Mouse (Mus musculus) intestine, postnatal 0 days (tissue): ENCODE results near the gene Tdrd1. TPM values are rescaled to one million over a fixed set of nuclear protein-coding genes. Genes with fewer than 3 reads are reported as not detected.

ENCODE experiments used
- ATAC-seq: fragments of 200-750 bp; cut with Nextera tagmentation; 2 replicates; pipeline ENCODE4 v1.8.0; 2017; ENCODE audit warnings: mild to moderate bottlenecking, moderate TSS enrichment, moderate library complexity
- H3K27ac ChIP-seq: fragments of 300-500 bp; sonication (generic); 2 replicates; pipeline ENCODE4 v1.5.1; 2014; ENCODE audit warnings: mild to moderate bottlenecking, low read depth, low read length, moderate library complexity
- H3K27me3 ChIP-seq: fragments of 300-500 bp; sonication (generic); replicated peaks from 2 replicates; pipeline ENCODE4 v1.6.1; 2014; ENCODE audit warnings: low read length, mixed read lengths; ENCODE audit not compliant: control insufficient read depth, insufficient read depth
- H3K36me3 ChIP-seq: fragments of 300-500 bp; sonication (generic); 2 replicates; pipeline ENCODE4 v1.6.1; 2014; ENCODE audit warnings: mild to moderate bottlenecking, moderate library complexity; ENCODE audit not compliant: control insufficient read depth, insufficient read depth
- H3K4me1 ChIP-seq: fragments of 300-500 bp; sonication (generic); replicated peaks from 2 replicates; pipeline ENCODE4 v1.6.1; 2014; ENCODE audit warnings: antibody characterized with exemption, low read length, mixed read lengths; ENCODE audit not compliant: control insufficient read depth, insufficient read depth
- H3K4me2 ChIP-seq: fragments of 300-500 bp; sonication (generic); replicated peaks from 2 replicates; pipeline ENCODE4 v1.6.1; 2014; ENCODE audit warnings: low read depth, mild to moderate bottlenecking, moderate library complexity
- H3K4me3 ChIP-seq: fragments of 300-500 bp; sonication (generic); 2 replicates; pipeline ENCODE4 v1.5.1; 2014; ENCODE audit warnings: low read depth, low read length
- H3K9ac ChIP-seq: fragments of 300-500 bp; sonication (generic); 2 replicates; pipeline ENCODE4 v1.6.1; 2014; ENCODE audit warnings: mild to moderate bottlenecking, low read depth, low read length
- H3K9me3 ChIP-seq: fragments of 300-500 bp; sonication (generic); 2 replicates; pipeline ENCODE4 v1.6.1; 2016; ENCODE audit warnings: mixed run types; ENCODE audit not compliant: control insufficient read depth
- CTCF ChIP-seq: sonication (generic); IDR thresholded peaks from 2 replicates; pipeline ENCODE4 v1.5.1; 2016; ENCODE audit warnings: low read depth, mild to moderate bottlenecking, control low read depth, antibody characterized with exemption, moderate library complexity
- WGBS: fragments of 180-500 bp; shearing (Covaris S2); extraction: QIAGEN DNeasy Blood & Tissue Kit; methylation state at CpG from one replicate; pipeline ENCODE4 v1.1.7; 2014; 5-methylcytosine and 5-hydroxymethylcytosine counted together
- polyA plus RNA-seq: library from polyadenylated mRNA; unstranded; fragments of >200 nt; fragmentation: Nextera tagmentation; extraction: Ambion mirVana; gene quantifications from 2 replicates; pipeline ENCODE4 v1.2.1, GENCODE M21; 2015

Tdrd1 gene
- polyA plus RNA-seq, 1 experiment from 2014 or later: 0.13 TPM

DNA sequence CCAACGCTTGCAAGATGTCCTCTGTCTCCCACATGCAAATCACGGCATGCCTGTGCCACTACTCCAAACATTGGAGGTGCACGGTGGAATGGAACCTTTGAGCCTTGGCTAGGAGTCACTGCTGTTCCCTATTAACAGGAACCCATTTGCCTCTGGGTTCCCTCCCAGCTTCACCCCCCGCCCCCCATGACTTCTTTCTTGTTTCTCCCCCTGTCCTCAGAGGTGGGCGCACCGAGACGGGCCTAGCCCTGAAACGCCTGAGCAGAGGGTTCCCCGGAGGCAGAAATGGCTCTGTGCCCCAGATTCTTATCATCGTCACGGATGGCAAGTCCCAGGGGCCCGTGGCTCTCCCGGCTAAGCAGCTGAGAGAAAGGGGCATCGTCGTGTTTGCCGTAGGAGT lies 71.6 kb downstream of the Tdrd1 start:
- Histone ChIP-seq H3K27me3 (no peaks in the 10 kb centered on the region), H3K9ac (no peak overlapping the region), H3K36me3 (no peaks in the 10 kb centered on the region), H3K4me3 (no peak overlapping the region), H3K27ac (no peak overlapping the region), H3K4me2 (no peak overlapping the region), H3K9me3 (no peaks in the 10 kb centered on the region), H3K4me1 (no peaks in the 10 kb centered on the region)
- no peak for TF ChIP-seq CTCF
- ATAC-seq: no peak
- 86% methylated on average over 16 of the region's 16 CpGs for WGBS

DNA sequence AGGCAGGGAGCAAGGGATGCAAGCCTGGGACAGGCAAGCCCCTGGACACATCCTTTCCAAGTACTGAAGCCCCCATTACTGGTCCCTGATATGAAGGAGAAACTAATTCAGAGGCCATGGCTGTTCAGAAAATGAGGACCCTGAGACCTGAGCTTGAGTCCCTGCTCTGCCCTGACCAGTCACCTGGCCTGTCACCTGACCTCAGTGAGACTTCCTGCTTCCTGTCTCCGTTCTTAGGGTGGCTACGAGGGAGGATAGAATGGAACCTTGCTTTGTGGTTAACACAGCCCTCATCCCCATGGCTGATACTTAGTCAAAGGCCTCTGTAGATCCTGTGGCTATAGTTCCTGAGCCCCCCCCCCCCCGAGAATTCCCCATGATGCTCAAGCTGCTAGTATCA lies 78.1 kb downstream of the Tdrd1 start:
- no peak overlapping the region for H3K9ac ChIP-seq
- WGBS: 70% methylated on average over 3 of the region's 3 CpGs
- H3K27ac ChIP-seq: no peak overlapping the region
- H3K27me3 ChIP-seq: no peaks in the 10 kb centered on the region
- H3K4me1 ChIP-seq: no peaks in the 10 kb centered on the region
- no peak overlapping the region for H3K4me2 ChIP-seq
- H3K4me3 ChIP-seq: no peak overlapping the region
- TF ChIP-seq CTCF: no peak
- no peak for ATAC-seq
- H3K9me3 ChIP-seq: no peaks in the 10 kb centered on the region
- no peaks in the 10 kb centered on the region for H3K36me3 ChIP-seq

DNA sequence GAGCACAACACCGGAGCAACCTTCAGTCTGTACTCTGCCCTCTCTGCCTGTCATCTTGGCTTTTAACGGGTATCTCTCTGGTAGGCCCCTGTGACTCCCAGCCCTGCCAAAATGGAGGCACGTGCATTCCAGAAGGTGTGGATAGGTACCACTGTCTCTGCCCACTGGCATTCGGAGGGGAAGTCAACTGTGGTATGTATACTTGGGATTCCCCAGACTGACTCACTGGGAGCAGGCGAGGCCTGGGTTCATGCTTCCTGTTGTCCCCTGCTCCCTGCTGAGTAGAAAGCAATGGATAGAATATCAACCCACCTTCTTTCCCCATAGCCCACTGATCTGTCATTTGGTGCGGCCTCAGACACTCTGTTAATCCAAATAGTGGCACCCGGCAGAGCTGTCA lies 79.4 kb downstream of the Tdrd1 start:
- no peak overlapping the region for H3K27ac ChIP-seq
- 87% methylated on average over 7 of the region's 7 CpGs for WGBS
- H3K36me3 ChIP-seq: no peaks in the 10 kb centered on the region
- no peak overlapping the region for H3K4me2 ChIP-seq
- TF ChIP-seq CTCF: no peak
- H3K27me3 ChIP-seq: no peaks in the 10 kb centered on the region
- H3K9ac ChIP-seq: no peak overlapping the region
- H3K4me3 ChIP-seq: no peak overlapping the region
- ATAC-seq: no peak
- no peaks in the 10 kb centered on the region for H3K4me1 ChIP-seq
- H3K9me3 ChIP-seq: no peaks in the 10 kb centered on the region

DNA sequence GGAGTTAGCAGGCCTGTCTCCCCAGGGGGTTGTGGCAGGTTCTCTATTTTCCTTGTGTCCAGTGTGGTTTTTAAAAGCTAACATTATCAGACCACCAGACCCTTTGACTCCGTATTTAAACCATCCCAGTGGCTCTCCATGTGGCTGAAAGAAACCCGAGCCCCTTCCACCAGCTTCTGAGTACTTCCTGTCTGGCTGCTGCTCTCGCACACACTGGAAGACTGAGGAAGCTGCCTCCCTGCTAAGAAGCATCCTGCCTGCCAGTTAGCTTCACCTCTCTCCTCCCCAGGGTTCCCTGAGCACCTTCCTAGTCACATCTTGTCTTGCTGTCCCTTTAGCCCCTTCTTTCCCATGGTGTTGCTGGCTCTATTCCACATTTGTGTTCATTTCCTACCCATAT lies 81.8 kb downstream of the Tdrd1 start:
- Histone ChIP-seq H3K27me3 (no peaks in the 10 kb centered on the region), H3K9ac (no peak overlapping the region), H3K4me2 (no peak overlapping the region), H3K4me1 (no peaks in the 10 kb centered on the region), H3K27ac (no peak overlapping the region), H3K9me3 (no peaks in the 10 kb centered on the region), H3K36me3 (no peaks in the 10 kb centered on the region), H3K4me3 (no peak overlapping the region)
- ATAC-seq: no peak
- WGBS: 60% methylated on average over 3 of the region's 3 CpGs
- no peak for TF ChIP-seq CTCF

DNA sequence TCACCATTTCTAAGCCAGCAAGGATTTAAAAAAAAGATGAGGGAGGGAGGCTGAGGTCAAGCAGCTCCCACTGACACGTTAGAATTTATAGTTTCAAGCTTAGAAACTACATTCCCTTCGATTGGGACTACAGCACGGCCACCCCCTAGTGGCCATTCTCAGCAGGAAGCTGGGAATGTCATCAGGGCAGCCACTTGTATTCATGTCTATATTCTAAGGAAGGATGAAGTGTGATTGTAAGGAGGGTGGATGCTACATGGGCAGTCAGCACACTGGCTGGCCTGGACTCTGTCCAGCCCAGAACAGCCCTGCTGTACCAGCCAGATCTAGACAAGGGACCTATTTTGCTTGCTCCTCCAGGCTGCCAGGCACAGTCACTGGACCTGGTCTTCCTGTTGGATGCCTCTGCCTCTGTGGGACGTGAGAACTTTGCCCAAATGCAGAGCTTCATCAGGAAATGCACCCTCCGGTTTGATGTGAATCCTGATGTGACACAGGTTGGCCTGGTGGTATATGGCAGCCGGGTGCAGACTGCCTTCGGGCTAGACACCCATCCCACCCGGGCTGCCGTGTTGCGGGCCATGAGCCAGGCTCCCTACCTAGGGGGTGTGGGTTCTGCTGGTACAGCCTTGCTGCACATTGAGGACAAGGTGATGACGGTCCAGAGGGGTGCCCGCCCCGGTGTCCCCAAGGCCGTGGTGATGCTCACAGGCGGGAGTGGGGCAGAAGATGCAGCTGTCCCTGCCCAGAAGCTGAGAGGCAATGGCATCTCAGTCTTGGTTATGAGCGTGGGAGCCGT lies 82.7 kb downstream of the Tdrd1 start:
- Histone ChIP-seq H3K4me3 (no peak overlapping the region), H3K36me3 (no peaks in the 10 kb centered on the region), H3K4me2 (no peak overlapping the region), H3K4me1 (no peaks in the 10 kb centered on the region), H3K9ac (no peak overlapping the region), H3K27ac (no peak overlapping the region), H3K27me3 (no peaks in the 10 kb centered on the region), H3K9me3 (no peaks in the 10 kb centered on the region)
- peak; percentile 94 for TF ChIP-seq CTCF
- peak; percentile 28; the same call in 1 of the 2 replicates for ATAC-seq
- WGBS: 75% methylated on average over 17 of the region's 17 CpGs

DNA sequence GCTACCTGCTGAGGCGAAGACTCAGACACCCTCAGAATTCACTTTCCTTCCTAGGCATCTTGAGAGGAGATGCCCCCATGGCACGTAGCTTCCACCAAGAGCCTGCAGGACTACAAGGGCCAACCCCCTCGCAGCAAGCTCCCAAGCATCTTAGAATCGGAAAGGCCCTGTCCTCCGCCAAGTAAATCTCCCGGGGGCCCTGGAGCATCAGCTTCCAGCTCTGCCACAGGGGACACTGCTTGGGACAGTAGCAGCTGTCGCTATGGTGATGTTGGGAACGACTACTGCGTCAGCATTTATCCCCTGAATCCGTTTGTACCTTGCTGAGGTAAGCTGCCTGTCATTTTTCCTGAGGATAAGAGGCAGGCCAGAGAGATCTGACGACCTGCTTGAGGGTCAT lies 84.6 kb downstream of the Tdrd1 start:
- Histone ChIP-seq H3K9me3 (no peaks in the 10 kb centered on the region), H3K9ac (no peak overlapping the region), H3K4me2 (no peak overlapping the region), H3K4me1 (no peaks in the 10 kb centered on the region), H3K36me3 (peaks cover 1% of the 10 kb centered on the region; the same call in 1 of the 2 replicates), H3K4me3 (no peak overlapping the region), H3K27me3 (no peaks in the 10 kb centered on the region), H3K27ac (no peak overlapping the region)
- no peak for TF ChIP-seq CTCF
- 72% methylated on average over 11 of the region's 11 CpGs for WGBS
- no peak for ATAC-seq

DNA sequence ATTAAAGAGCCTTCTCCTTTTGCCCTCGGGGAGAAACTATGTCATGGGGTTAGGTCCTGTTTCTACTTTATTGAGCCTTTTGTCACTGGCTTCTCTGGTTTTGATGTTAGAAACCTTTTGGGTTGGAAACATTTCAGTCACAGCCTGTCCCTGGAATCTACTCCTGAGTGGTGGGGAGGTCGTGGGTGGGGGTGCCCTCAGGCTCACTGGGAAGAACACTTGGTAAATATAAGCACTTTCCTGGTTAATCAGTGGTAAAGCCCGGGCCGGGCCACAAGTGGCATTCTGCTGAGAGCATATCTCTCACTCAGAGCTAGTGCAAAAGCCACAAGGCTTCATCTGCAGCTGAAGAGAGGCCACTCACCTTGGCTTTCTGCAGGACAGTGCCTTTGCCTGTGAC lies 87.8 kb downstream of the Tdrd1 start:
- Histone ChIP-seq H3K4me1 (no peaks in the 10 kb centered on the region), H3K27me3 (no peaks in the 10 kb centered on the region), H3K9ac (no peak overlapping the region), H3K36me3 (peaks cover 5% of the 10 kb centered on the region; the same call in 1 of the 2 replicates), H3K9me3 (no peaks in the 10 kb centered on the region), H3K4me3 (no peak overlapping the region), H3K27ac (no peak overlapping the region), H3K4me2 (no peak overlapping the region)
- no peak for ATAC-seq
- 48% methylated on average over 4 of the region's 4 CpGs for WGBS
- TF ChIP-seq CTCF: no peak
